Mouse (Mus musculus) erythroblast, embryonic 14.5 days (primary cell): ENCODE measurements at regions not wholly inside any gene's neighbourhood (a gene's known extent, or its start where the extent isn't known, plus 50 kb on each side); places are given as distances from the start of the nearest gene placed in this dataset.

Experiments
- H3K27me3 ChIP-seq: 2 replicates; pipeline ENCODE4 v1.6.1; 2012; ENCODE audit warnings: inconsistent platforms; ENCODE audit not compliant: control insufficient read depth
- H3K36me3 ChIP-seq: 2 replicates; pipeline ENCODE4 v1.6.1; 2012; ENCODE audit warnings: mild to moderate bottlenecking, inconsistent platforms; ENCODE audit not compliant: control insufficient read depth
- H3K4me1 ChIP-seq: 2 replicates; pipeline ENCODE4 v1.6.1; 2012; ENCODE audit warnings: inconsistent platforms; ENCODE audit not compliant: control insufficient read depth
- H3K4me3 ChIP-seq: replicated peaks from 2 replicates; pipeline ENCODE3; 2012; ENCODE audit warnings: moderate library complexity, mild to moderate bottlenecking, inconsistent platforms
- H3K9me3 ChIP-seq: 2 replicates; pipeline ENCODE4 v1.6.1; 2012; ENCODE audit warnings: low read length, inconsistent platforms, mixed read lengths; ENCODE audit not compliant: control insufficient read depth
- GATA1 ChIP-seq: IDR thresholded peaks from 2 replicates; pipeline ENCODE4 v1.6.1; 2012; ENCODE audit warnings: low read length, inconsistent platforms, mixed read lengths
- TAL1 ChIP-seq: IDR thresholded peaks from 3 replicates; pipeline ENCODE4 v1.6.1; 2012; ENCODE audit warnings: low read length, inconsistent platforms, mixed read lengths

GRCm38 (mm10) chr13:97452386-97453089 is 211.6 kb downstream of the Enc1 start:
- H3K4me1 ChIP-seq = peaks cover 61% of the 10 kb centered on the region
- TF ChIP-seq GATA1 (no peak), TAL1 (no peak)
- H3K36me3 ChIP-seq = no peaks in the 10 kb centered on the region; the same call in 1 of the 2 replicates
- H3K27me3 ChIP-seq = peaks cover 4% of the 10 kb centered on the region
- H3K9me3 ChIP-seq = no peaks in the 10 kb centered on the region
- peak overlapping the region; percentile 56 for H3K4me3 ChIP-seq

GRCm38 (mm10) chr13:97451276-97451675 is 210.4 kb downstream of the Enc1 start:
- H3K27me3 ChIP-seq = peaks cover 4% of the 10 kb centered on the region
- peaks cover 58% of the 10 kb centered on the region for H3K4me1 ChIP-seq
- TF ChIP-seq GATA1 (no peak), TAL1 (no peak)
- no peaks in the 10 kb centered on the region; the same call in 1 of the 2 replicates for H3K36me3 ChIP-seq
- no peak overlapping the region for H3K4me3 ChIP-seq
- H3K9me3 ChIP-seq = no peaks in the 10 kb centered on the region

- Histone ChIP-seq H3K4me1 (peaks cover 28% of the 10 kb centered on the region), H3K36me3 (no peaks in the 10 kb centered on the region; the same call in 1 of the 2 replicates), H3K9me3 (no peaks in the 10 kb centered on the region), H3K27me3 (peaks cover 8% of the 10 kb centered on the region), H3K4me3 (no peak overlapping the region)
- TF ChIP-seq TAL1 (no peak), GATA1 (no peak)
Observed at GRCm38 (mm10) chr13:97448123-97448522, 207.2 kb downstream of the Enc1 start.

GRCm38 (mm10) chr13:97443731-97444428 is 203.0 kb downstream of the Enc1 start:
- no peaks in the 10 kb centered on the region for H3K9me3 ChIP-seq
- H3K4me1 ChIP-seq = peaks cover 10% of the 10 kb centered on the region

GRCm38 (mm10) chr13:97442806-97443205 is 201.9 kb downstream of the Enc1 start:
- Histone ChIP-seq H3K4me1 (peaks cover 13% of the 10 kb centered on the region), H3K36me3 (no peaks in the 10 kb centered on the region), H3K27me3 (peaks cover 50% of the 10 kb centered on the region), H3K4me3 (no peak overlapping the region), H3K9me3 (no peaks in the 10 kb centered on the region)
- TF ChIP-seq GATA1 (no peak), TAL1 (no peak)

More at GRCm38 (mm10) chr13:97443731-97444428, 203.0 kb downstream of the Enc1 start:
- Histone ChIP-seq H3K4me3 (no peak overlapping the region), H3K36me3 (no peaks in the 10 kb centered on the region), H3K27me3 (peaks cover 39% of the 10 kb centered on the region)
- TF ChIP-seq GATA1 (no peak), TAL1 (no peak)

- H3K9me3 ChIP-seq = no peaks in the 10 kb centered on the region
- peaks cover 13% of the 10 kb centered on the region for H3K4me1 ChIP-seq
- no peak overlapping the region for H3K4me3 ChIP-seq
- TF ChIP-seq GATA1 = no peak
- TF ChIP-seq TAL1 = no peak
- no peaks in the 10 kb centered on the region for H3K36me3 ChIP-seq
- peaks cover 55% of the 10 kb centered on the region for H3K27me3 ChIP-seq
Observed at GRCm38 (mm10) chr13:97442283-97442682, 201.4 kb downstream of the Enc1 start.

GRCm38 (mm10) chr13:97441803-97442202 is 200.9 kb downstream of the Enc1 start:
- TF ChIP-seq TAL1 (no peak), GATA1 (no peak)
- no peaks in the 10 kb centered on the region for H3K36me3 ChIP-seq
- peaks cover 13% of the 10 kb centered on the region for H3K4me1 ChIP-seq
- H3K27me3 ChIP-seq = peaks cover 60% of the 10 kb centered on the region
- no peaks in the 10 kb centered on the region for H3K9me3 ChIP-seq
- H3K4me3 ChIP-seq = no peak overlapping the region

- Histone ChIP-seq H3K4me3 (no peak overlapping the region), H3K36me3 (no peaks in the 10 kb centered on the region), H3K4me1 (peaks cover 15% of the 10 kb centered on the region), H3K9me3 (no peaks in the 10 kb centered on the region), H3K27me3 (peaks cover 80% of the 10 kb centered on the region)
- no peak for TF ChIP-seq GATA1
- TF ChIP-seq TAL1 = no peak
Observed at GRCm38 (mm10) chr13:97439216-97439979, 198.5 kb downstream of the Enc1 start.

GRCm38 (mm10) chr13:97438692-97439091 is 197.8 kb downstream of the Enc1 start:
- peaks cover 15% of the 10 kb centered on the region for H3K4me1 ChIP-seq
- no peak overlapping the region for H3K4me3 ChIP-seq
- H3K36me3 ChIP-seq = no peaks in the 10 kb centered on the region
- TF ChIP-seq GATA1 = no peak
- no peak for TF ChIP-seq TAL1
- H3K9me3 ChIP-seq = no peaks in the 10 kb centered on the region
- peaks cover 87% of the 10 kb centered on the region for H3K27me3 ChIP-seq
